Mouse (Mus musculus) Muller cell, postnatal 12 days (primary cell): Measurements from ENCODE around the gene Snx5.
A peak's percentile ranks its signal among the peaks of the same experiment; 100 is the strongest.

Experiments
- DNase-seq: peaks from one replicate; pipeline ENCODE4 v3.0.0-alpha.2; 2015; ENCODE audit errors: inconsistent ontology term

Gene Snx5

DNA sequence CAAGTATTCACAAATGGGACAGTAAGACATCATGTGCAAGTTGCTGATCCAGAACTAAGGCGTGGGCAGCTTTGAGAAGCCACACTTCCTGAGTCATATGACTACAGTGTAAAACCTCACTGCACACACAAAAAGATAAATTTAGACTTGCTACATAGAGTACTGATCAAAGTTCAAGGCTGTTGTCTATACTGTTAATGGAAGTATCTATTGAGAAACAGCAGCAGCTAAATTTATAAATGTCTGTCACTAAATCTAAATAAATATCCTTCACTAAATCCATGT is 3.0 kb downstream of the Snx5 start:
- peak; percentile 36 for DNase-seq

DNA sequence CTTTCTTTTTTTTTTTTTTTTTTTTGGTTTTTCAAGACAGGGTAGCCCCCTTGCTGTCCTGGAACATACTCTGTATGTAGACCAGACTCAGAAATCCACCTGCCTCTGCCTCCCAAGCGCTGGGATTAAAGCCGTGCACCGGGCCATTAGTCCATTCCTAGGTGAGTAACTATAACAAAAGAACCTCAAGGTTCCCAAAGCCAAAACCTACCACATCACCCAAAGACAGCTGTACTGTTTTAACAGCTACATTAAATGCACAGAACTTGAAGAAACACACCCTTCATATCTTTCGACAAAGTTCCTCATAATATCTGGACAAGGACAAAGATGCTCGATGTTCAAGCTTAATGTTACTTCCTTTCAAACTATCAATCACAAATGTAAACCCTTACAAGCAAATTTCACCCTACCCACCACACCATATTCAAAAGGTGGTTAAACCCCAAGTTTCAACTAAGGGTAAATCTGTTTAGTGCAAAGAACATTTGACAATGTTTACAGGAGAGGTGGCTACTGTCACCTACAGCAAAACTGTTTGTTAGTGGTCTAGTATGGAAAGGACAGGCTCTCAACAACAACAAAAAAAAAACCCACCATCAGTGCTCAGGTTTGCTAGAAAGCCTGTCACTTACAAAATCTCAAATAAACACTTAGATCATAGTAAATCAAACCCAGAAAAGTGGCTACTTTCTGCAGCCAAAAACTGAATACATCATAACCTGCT is 3.5 kb downstream of the Snx5 start:
- no peak for DNase-seq

DNA sequence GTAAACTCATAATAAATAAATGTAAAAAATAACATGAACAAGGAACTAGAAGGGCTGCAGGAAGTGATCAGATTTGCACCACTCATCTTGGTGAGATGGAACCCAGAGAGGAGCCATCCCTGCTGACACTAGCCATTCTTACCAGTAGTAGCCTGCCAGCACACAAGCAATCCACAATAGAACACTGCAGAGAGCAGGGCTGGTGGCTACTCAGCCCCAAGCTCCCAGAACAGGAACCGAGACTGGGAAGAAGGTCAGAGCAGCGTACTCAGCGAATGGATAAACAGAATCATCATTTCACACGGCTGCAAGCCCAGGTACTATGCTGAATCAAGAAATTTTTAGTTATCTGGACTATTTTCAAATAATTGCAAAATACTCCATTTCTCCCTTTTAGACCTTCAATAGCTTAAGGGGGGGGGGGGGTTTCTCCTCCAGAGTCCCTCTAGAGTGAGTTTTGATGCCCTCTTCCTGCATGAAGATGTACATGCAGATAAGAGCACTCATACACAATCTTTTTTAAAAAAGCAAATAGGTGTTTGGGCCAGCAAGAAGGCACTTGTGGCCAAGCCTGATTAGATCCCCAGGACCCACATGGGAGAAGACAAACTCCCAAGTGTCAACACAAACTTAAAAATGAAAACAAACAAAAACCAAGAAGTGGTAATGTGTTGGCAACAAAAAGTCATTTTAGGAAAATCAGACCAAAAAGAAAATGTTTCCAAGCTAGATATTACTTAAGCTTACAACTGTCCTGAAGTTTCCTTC is 4.6 kb downstream of the Snx5 start:
- no peak for DNase-seq

DNA sequence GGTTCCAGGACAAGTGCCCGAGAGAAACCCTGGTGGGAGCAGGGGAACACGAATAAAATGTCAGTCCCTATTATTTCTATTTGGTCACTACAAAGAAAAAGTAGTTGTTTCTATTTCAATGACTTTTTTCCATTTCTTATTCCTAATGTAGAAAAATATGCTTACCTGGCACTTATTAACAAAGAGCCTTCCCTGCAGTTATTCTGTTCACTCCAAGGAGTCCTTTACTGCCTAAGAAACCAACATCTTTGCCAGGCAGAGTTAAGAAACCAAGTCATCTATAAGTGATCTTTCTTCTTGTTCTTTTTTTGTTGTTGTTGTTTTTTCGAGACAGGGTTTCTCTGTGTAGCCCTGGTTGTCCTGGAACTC is 5.6 kb downstream of the Snx5 start:
- no peak for DNase-seq

DNA sequence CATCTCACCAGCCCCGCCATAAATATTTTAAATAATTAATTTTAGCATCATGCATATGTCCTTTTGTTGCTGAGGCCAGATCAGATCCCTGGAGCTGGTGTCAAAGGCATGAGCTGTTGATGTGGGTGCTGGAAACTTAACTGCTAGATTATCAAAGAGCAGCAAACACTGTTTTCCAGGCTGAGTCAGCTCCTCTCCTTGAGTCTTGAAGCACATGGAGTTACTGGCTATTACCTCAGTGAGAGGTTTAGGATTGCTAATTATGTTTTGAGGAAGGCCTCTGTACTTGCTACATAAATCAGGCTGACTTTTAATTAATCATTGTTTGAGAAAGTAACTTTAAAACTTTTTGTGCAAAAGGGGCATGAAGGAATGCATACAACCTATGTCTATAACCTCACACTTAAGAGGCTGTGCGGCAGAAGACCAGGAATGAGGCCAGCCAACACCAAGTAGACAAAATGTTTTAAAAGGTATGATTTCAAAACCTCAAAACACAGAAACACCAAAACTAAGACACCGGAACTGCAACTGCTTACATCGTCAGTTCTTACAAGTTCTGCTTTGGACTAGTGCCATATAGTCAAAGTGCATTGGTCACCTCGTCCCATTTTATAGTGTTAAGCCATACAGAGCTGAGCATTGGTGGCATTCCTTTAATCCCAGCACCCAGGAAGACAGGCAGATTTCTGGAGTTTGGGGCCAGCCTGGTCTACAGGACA is 6.1 kb downstream of the Snx5 start:
- DNase-seq, result no peak

DNA sequence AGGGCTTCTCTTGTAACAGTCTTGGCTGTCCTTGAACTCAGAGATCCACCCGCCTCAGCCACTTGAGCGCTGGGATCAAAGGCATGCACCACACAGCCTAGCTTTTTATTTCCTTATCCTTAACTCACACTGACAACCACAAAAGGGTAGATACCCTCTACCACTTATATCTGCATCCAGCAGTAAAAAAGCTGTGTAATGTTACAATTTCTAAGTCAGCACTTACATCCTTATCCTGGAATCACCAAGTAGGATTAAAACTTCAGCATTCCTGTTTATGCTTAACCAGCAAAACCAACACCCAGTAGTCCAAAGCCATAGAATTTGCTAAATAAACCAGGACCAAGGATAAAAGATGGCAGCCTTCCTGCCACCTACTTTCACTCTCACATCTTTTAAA is 7.9 kb downstream of the Snx5 start:
- no peak for DNase-seq

DNA sequence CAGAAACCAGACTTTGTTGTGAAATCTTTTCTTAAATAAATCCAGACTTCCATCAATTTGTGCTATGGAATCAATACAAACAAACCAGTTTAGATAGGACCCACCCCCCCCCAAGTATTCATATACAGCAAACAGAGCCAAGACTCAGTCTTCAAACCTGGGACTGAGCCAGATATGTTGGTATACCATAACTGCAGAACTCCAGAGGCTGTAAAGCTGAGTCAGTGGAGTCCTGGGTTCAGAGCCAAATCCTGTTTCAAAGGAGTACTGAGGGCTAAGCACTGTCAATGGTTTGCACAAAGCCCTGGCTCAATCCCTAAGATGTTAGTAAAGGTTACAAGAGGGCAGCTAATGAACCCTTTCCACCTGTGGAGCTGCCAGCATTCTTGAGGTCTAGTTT is 20.6 kb downstream of the Snx5 start:
- DNase-seq, result no peak

DNA sequence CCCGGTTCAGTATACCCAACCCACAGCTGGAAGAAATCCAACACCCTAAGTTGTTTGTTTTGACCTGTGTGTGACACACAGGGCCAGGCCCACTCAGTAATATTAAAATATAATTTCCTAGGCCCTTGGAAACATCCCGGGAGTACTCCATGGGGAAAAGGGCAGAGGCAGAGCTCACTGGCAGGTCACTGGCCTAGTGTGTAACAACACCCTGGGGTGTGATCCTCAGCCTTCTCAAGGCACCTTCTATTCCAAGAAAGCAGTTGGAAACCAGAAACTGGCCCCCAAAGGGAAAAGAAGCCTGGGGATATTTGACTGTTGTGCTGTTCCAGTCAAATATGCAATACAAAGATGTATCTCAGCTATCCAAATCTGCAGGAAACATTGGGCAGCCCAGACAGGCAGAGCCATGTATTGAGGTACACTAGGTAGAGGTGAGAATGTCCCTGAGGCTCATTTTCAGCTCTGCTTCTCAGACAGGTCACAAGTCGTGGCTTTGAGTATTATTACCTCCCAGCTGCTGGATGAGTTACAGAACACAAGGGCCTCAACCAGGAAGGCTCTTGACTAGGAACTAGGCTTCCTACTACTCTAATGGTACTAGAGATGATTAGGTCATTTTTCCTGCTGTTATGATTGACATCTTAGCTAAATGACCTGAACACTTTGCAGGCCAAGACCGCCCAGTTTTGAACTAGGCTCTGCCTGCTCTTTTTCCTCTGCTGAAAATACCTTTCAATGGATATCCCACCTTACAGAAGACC is 21.9 kb downstream of the Snx5 start:
- DNase-seq, result no peak

DNA sequence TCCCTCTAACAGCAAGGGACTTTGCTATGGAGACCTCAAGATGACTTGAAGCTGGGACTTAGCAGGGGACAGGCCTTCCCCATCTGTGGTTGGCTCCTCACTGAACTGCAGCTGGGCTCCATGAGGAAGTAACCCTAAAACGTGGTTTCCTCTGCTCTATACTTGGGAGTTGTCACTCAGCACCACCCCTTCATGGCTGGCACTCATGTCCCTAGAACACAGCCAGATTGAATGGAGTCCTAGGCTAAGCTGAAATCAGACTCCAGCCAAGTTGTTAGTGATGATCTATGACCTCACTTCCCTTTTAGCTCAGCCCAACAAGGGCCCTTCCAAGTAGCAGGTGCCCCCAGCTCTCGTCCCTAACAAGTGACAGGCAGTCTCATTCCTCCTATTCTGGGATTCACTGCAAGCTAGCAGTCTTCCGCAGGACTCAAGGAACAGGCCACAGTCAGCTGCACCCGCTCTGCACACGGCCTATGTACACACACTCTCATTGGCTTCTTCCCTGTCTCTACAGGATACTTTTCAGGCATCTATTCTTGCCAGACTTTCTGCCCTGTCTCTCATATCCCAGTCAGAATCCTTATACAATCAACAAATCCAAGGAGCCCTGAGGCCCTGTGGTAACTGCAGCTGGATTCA is 23.2 kb downstream of the Snx5 start:
- DNase-seq, result no peak

DNA sequence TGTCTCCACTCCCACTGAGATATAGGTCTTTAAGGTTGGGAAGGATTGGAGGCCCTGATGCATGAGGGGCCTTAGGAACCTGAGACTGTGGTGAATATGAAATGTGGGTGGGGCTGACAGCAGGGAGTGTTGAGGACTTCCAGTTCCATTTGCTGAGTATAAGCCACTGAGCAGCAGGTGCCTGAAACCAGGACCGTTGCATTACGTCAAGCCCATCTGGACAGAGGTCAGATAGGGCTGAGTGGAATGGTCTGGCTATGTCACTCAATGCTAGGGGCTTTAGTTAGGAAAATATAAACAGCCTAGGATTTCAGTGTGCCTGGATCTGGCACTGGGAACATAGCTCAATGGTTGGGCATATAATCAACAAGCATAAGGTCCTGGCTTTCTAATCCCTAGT is 24.4 kb downstream of the Snx5 start:
- DNase-seq, result no peak

DNA sequence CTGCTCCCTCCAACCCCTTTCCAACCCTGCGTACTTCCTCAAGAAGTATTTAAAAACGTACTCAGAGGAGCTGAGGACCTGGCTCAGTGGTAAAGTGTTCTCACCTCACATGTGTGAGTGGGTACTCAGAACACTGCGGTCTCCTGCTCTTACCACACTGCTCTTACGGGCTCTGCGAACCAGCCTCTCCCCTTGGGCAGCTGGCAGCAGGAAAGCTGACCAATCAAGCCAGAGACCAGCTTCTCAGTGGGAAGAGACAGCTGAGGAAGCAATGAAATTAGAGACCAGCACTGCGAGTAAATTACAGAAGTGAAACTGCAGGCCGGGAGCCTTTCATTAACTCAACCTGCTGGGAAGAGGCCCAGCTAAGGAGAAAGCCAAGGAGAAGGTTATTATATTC is 25.2 kb downstream of the Snx5 start:
- no peak for DNase-seq

DNA sequence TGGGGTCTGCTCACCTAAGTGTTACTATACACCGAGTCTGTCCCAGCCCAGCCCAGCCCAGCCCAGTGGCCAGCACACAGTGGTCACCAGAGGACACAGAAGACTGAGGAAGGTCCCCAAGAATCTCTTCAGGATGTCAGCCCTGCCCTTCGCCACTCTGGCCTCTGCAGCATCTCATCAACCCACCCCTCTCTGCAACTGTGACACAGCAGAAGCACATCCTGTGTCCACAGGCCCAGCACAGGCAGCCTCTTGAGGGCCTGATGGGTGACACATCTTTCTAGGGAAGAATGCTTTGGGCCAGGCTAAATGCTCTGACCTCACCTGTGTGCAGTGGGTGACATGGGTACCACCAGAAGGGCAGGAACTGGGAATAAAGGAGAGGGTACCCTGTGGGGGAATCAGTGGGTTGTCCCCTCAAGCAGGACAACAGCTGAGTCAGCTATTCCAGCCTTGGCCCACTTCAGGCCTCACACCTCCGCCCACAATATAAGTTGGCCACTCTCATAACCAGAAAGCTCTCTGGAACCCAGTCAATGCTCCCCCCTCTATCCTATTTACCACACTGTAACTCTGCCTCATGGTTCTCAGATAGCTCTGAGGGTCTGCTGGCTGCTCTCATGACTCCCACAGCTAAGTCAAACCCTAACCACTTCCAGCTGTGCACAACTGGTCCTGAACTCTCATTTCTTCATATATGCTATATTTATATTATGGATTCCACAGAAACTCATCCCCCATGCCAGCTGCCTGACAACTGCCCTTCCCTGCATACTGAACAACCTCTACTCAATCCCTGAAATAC is 30.4 kb downstream of the Snx5 start:
- no peak for DNase-seq

DNA sequence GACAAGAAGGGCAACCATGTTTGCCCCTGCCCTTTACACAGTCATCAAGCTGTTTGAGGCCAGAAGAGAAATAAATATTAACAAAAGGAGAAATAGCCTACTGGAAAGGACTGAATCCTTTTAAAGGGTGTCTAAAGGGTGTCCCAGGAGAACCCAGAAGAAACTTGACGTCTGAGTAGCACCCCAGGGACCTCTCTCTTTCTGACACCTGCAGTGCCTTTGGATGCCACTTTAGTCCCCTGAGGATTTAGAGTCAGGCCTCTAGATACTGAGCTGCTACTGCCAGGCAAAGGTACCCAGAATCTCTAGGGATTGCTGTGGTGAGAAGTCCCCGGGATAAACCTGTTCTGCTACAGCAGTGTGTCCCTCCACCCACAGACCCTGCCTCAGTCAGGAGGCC is 31.4 kb downstream of the Snx5 start:
- DNase-seq, result no peak

DNA sequence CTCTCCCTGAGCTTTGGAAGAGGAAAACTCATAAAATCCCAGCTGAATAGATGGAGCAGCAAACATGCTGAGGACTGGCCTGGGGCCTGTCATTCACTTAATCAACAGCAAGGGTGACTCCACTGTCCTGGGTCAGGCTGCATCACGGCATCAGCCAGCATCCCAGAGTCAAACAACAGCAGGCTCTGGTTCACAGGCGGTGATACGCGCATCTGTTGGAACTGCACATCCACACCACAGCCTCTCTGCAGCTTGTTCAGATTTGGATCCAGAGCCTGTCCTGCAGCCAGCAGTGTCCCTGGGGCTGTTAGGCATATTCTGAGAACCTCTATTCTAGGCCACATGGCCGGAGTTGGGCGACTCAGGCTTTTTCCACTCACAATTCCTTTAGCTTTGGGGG is 32.4 kb downstream of the Snx5 start:
- DNase-seq, result no peak

DNA sequence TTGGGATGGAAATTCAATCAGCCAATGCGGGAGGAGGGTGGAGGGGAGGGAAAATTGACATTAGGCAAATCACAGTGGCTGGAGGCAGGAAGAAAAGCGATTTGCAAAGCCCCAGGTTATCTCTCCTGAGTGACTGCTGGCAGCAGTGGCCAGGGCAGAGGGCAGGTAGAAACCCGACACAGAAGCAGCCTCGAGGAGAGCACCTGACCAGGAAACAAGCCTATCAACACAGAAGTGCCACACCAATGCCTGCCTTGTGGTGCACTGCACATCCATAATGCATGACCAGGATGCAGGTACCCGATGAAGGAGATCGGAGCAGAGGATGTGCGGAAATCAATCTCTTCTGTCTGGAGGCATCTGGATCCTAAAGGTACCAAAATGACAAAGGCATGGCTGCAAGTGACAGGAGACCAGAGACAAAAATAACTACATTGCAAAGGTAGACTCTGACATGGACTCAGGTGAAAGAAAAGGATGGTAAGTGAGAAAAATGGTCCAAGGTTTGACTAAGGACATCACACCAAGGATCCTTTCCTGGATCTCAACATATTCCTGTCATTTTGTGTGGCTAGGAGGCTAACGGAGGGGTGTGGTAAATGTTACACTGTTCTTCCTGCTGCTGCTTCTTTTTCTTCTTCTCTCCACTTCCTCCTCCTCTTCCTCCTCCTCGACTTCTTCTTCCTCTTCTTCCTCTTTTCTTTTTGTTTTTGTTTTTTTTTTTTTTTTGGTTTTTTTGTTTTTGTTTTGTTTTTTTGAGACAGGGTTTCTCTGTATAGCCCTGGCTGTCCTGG is 33.7 kb downstream of the Snx5 start:
- DNase-seq, result no peak

DNA sequence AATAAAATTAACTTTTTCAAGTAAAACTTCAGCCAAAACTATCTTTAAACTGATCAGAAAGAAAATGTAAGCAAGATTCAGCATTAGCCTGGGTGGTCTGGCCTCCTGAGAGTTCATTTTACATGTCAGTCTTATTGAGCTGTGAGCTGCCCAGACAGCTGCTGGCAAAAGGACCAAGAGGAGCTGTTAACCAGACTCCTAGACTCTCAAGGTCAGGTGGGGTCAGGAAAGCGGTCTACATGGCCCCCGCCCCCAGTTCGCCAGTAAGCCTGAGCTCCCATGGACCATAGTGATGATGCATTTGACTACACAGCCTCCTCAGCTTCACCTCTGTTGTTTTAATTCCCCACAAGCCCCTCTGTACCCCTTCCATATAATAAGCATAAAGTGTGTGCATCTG is 34.9 kb downstream of the Snx5 start:
- no peak for DNase-seq

DNA sequence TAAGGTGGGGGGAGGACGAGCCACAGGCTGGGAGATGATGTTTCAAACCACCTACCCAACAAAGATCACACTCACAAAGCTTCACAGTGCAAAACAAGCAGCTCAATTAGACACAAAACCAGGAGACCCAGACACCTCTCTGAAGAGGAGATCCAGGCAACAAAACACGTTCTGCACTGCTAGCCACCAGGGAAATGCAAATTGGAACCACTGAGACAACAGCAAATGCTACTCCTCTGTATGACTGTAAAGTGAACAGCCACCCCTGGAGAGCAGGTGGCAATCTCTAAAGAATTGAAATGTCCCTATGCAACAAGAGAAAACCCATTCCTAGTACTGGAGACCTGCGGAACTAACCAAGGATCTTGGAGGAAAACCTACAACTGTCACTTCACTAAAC is 37.2 kb downstream of the Snx5 start:
- no peak for DNase-seq

DNA sequence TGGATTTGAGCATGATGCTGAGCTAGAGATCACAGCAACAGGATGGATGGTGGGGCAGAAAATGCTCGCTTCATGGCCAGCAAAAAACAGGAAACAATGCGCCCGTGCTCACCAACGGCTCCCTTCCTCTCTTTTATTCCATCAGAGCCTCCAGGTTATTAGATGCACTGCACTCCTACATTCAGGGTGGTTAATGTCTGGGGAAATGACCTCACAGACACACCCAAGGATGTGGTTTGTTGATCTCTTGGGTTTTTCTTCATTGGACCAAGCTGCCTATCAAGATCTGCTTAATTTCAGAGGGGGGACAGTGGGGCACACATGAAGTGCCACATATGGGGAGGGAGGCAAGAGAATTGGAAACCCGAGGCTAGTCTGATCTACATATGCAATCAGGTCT is 39.6 kb downstream of the Snx5 start:
- no peak for DNase-seq

DNA sequence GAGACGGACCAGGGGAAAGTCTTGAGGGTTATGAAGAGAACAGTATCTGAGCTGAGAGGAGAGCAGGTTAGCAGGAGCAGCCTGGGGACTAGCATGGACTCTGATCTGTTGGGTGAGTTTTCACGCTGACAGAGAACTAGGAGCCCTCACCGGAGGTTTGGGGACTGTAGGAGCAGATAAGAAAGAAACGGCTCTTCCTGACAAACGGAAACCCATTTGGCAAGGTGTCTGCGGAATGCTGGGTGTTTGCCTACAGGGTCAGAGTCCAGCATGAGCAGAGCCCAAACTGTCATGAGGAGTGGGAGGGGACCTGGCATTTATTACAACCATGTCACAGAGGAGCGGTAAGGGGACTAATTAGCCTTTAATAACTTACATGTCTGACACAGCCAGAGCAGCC is 40.2 kb downstream of the Snx5 start:
- DNase-seq, result no peak

DNA sequence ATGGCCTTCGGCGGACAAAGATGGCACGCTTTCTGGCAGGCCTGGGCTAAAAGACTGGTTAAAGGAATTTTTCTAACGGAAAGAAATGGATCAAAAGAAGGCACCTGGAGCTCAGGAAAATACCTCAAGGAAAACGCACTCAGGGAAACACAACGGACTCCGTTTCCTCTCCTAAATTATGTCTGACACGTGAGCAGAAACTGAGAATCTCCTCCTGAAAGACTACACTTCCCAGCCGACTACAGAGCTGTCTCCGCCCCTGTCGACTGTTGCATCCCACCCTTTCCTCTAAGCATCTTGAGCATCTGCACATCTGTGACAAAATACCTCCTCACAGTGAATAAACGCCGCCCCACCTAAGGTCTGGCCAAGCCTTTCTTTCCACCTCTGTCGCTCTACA is 41.1 kb downstream of the Snx5 start:
- no peak for DNase-seq
